Mouse (Mus musculus) hindlimb bud, embryonic 11.5 days (tissue): ENCODE data around the gene Cadm2.
A peak's percentile ranks its signal among the peaks of the same experiment; 100 is the strongest.

ENCODE experiments used
- DNase-seq: peaks from one replicate; pipeline ENCODE4 v3.0.0-alpha.2; 2012; ENCODE audit warnings: low read depth, low spot score; ENCODE audit errors: extremely low spot score

Gene Cadm2

GRCm38 (mm10) chr16:67620826-67621505 is at the start of gene Cadm2:
TSS of gene Cadm2 (minus strand) at chr16:67620908.
- DNase-seq, result peak; percentile 71

- no peak for DNase-seq
Measured at GRCm38 (mm10) chr16:67646930-67647329, 26.2 kb upstream of the Cadm2 start.

GRCm38 (mm10) chr16:67643651-67644050 is 22.9 kb upstream of the Cadm2 start:
- no peak for DNase-seq

- DNase-seq, result no peak
Measured at GRCm38 (mm10) chr16:67619906-67620781, 564 bp downstream of the Cadm2 start.

- DNase-seq, result no peak
Measured at GRCm38 (mm10) chr16:67619416-67619815, 1.3 kb downstream of the Cadm2 start.

- no peak for DNase-seq
Measured at GRCm38 (mm10) chr16:67618817-67619216, 1.9 kb downstream of the Cadm2 start.

GRCm38 (mm10) chr16:67617811-67618210 is 2.9 kb downstream of the Cadm2 start:
- DNase-seq, result no peak

GRCm38 (mm10) chr16:67617256-67617655 is 3.5 kb downstream of the Cadm2 start:
- DNase-seq, result no peak

GRCm38 (mm10) chr16:67613876-67614275 is 6.8 kb downstream of the Cadm2 start:
- DNase-seq, result peak; percentile 39

GRCm38 (mm10) chr16:67610904-67611681 is 9.6 kb downstream of the Cadm2 start:
- no peak for DNase-seq

GRCm38 (mm10) chr16:67609116-67609515 is 11.6 kb downstream of the Cadm2 start:
- DNase-seq, result no peak

- no peak for DNase-seq
Measured at GRCm38 (mm10) chr16:67608499-67608898, 12.2 kb downstream of the Cadm2 start.

- DNase-seq, result no peak
Measured at GRCm38 (mm10) chr16:67605661-67606060, 15.0 kb downstream of the Cadm2 start.

- DNase-seq, result no peak
Measured at GRCm38 (mm10) chr16:67599981-67600380, 20.7 kb downstream of the Cadm2 start.

- no peak for DNase-seq
Measured at GRCm38 (mm10) chr16:67598841-67599240, 21.9 kb downstream of the Cadm2 start.

GRCm38 (mm10) chr16:67591015-67591414 is 29.7 kb downstream of the Cadm2 start:
- DNase-seq, result no peak

- DNase-seq, result peak; percentile 18
Measured at GRCm38 (mm10) chr16:67578842-67579517, 41.7 kb downstream of the Cadm2 start.

- DNase-seq, result no peak
Measured at GRCm38 (mm10) chr16:67575557-67575956, 45.2 kb downstream of the Cadm2 start.

GRCm38 (mm10) chr16:67526992-67527391 is 93.7 kb downstream of the Cadm2 start:
- DNase-seq, result no peak

- no peak for DNase-seq
Measured at GRCm38 (mm10) chr16:67524878-67525277, 95.8 kb downstream of the Cadm2 start.

- DNase-seq, result no peak
Measured at GRCm38 (mm10) chr16:67518311-67518710, 102.4 kb downstream of the Cadm2 start.
